Mouse (Mus musculus) macrophage (primary cell): ENCODE data around the gene Prdm16. TPM values are rescaled to one million over a fixed set of nuclear protein-coding genes. Genes with fewer than 3 reads are reported as not detected.

Experiments
- H3K27ac ChIP-seq: fragments of 350-480 bp; formaldehyde crosslinking; 2 replicates; pipeline ENCODE4 v1.9.0; 2021
- H3K36me3 ChIP-seq: fragments of 350-480 bp; formaldehyde crosslinking; 2 replicates; pipeline ENCODE4 v1.9.0; 2021; ENCODE audit errors: inconsistent target
- H3K4me3 ChIP-seq: fragments of 350-480 bp; formaldehyde crosslinking; 2 replicates; pipeline ENCODE4 v1.9.0; 2021; ENCODE audit errors: inconsistent target
- H3K79me2 ChIP-seq: fragments of 350-480 bp; formaldehyde crosslinking; 2 replicates; pipeline ENCODE4 v1.9.0; 2021; ENCODE audit errors: inconsistent target
- WGBS: methylation state at CpG from one replicate; pipeline ENCODE4 v1.1.7; 2026; ENCODE audit warnings: inconsistent platforms; ENCODE audit not compliant: missing documents; 5-methylcytosine and 5-hydroxymethylcytosine counted together
- polyA plus RNA-seq: library from polyadenylated mRNA; stranded (reverse); fragments of 250-400 nt; gene quantifications from 3 replicates; pipeline ENCODE4 v1.2.4, GENCODE M21; 2018; ENCODE audit warnings: inconsistent platforms

Prdm16 gene
- polyA plus RNA-seq, 1 experiment from 2014 or later = 1.6 TPM

DNA sequence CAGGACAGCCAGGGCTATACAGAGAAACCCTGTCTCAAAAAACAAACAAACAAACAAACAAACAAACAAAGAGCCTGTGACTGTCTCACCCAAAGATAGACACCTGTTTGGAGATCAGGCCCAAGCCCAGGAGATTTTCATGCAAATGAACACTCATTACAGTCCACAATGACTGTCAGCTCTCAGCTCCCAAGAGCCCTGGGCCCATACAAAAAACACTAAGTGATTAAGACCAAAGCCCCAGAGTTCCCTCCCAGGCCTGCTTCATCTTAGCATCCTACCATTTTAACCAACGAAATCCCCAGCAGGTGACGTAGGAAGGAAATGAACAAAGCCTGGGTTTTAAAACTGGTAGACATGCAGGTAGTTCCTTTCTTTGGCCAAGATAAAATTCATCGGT lies 275.8 kb downstream of the Prdm16 start:
- no peak overlapping the region for H3K4me3 ChIP-seq
- WGBS = 86% methylated on average over 3 of the region's 3 CpGs
- H3K36me3 ChIP-seq = no peaks in the 10 kb centered on the region
- H3K79me2 ChIP-seq = no peaks in the 10 kb centered on the region
- no peak overlapping the region for H3K27ac ChIP-seq

DNA sequence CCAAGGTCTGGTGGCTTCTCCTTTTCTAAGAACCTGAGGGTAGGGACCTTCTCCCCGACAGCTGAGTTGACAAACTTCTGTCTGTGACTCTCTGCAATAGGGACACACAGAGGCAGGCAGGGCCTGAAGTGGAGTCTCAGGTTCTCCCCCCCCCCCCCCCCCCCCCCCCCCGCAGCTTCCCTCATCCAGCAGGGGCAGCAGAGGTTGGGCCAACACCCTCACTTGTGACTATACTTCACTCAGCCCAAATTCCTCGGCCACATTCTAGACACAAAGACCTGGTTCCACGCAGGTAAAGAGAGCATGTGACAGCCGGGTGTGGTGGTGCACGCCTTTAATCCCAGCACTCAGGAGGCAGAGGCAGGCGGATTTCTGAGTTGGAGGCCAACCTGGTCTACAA lies 276.2 kb downstream of the Prdm16 start:
- no peaks in the 10 kb centered on the region for H3K79me2 ChIP-seq
- no peak overlapping the region for H3K4me3 ChIP-seq
- H3K27ac ChIP-seq = no peak overlapping the region
- H3K36me3 ChIP-seq = no peaks in the 10 kb centered on the region
- 87% methylated on average over 5 of the region's 7 CpGs for WGBS

DNA sequence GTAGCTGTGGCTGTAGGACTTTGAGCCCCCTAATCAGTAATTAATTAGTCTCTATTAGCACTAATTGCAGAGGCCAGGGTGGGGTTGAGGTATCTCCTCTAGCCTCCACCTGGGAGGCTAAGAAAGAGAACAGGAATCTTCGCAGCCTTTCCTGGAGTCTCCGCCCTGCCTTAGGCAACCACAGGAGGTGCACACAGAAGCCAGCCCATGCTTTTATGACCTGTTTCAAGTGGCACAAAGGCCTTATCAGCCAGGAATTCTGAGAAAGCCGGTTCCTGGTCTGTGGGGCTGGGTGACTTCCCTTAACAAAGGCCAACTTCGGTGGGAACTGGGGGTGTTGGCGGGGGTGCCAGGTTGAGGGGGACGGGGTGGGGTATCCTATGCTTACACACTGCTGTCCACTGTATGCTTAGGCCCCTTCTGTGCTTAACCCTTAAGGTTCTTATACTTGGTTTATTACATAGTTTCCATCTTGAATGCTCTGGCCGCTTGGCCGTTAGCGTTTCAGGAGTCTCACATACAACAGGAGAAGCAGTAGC lies 276.8 kb downstream of the Prdm16 start:
- no peak overlapping the region for H3K27ac ChIP-seq
- H3K4me3 ChIP-seq = no peak overlapping the region
- 95% methylated on average over 8 of the region's 9 CpGs for WGBS
- H3K36me3 ChIP-seq = no peaks in the 10 kb centered on the region
- H3K79me2 ChIP-seq = no peaks in the 10 kb centered on the region

DNA sequence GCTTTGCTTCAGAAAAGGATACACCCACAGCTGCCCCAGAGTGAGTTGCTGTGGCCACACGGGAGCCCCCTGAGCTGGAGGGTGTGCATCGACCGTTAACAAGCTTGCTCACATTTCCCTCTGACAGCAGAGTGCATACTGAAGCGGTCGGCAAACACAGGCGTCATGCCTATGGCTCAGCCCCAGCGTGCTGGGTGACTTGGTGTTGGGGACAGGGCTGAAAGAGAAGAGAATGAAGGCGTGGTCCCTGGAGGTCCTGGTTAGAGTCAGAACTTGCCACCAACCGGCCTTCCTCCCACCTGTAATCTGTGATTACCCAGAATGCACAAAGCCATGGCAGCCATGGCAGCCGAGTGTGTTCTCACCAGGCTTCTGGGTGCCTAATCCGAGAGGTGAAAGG lies 277.9 kb downstream of the Prdm16 start:
- Histone ChIP-seq H3K4me3 (no peak overlapping the region), H3K27ac (no peak overlapping the region), H3K79me2 (no peaks in the 10 kb centered on the region), H3K36me3 (no peaks in the 10 kb centered on the region)
- 94% methylated on average over 11 of the region's 11 CpGs for WGBS

DNA sequence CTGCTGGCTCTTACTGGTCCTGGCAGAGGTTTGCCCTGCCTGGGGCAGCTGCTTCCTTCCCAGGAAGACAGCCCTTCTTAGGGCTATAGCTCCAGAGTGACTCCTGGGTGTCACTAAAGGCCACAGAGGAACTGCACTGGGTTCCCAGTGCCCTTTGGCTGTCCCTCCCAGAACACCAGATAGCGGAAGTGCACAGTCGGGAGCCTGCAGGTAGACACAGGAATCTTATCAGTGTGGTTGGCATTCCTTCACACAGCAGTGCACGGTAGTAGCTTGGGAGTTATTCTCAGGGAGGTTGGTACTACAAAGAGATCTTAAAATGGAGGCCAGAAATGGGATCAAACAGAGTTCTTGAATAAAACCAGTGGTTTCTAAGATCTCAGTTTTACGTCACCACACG lies 278.3 kb downstream of the Prdm16 start:
- Histone ChIP-seq H3K36me3 (no peaks in the 10 kb centered on the region), H3K4me3 (no peak overlapping the region), H3K79me2 (no peaks in the 10 kb centered on the region), H3K27ac (no peak overlapping the region)
- WGBS = 90% methylated on average over 5 of the region's 5 CpGs

DNA sequence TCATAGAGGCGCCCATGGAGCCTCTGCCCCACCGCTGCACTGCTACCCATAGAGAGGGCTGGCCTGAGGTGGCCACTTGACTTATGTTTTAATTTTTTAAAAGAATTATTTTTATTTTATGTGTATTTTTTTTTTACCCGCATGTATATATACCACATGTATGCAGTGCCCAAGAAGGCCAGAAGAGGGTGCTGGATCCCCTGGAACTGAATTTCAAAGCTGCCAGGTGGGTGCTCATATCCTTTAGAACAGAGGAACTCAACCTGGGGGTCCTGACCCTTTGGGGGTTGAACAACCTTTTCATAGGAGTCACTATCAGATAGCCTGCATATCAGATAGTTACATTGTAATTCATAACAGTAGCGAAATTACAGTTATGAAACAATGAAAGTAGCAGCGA lies 281.3 kb downstream of the Prdm16 start:
- Histone ChIP-seq H3K36me3 (no peaks in the 10 kb centered on the region), H3K27ac (no peak overlapping the region), H3K79me2 (no peaks in the 10 kb centered on the region), H3K4me3 (no peak overlapping the region)
- 90% methylated on average over 5 of the region's 5 CpGs for WGBS

DNA sequence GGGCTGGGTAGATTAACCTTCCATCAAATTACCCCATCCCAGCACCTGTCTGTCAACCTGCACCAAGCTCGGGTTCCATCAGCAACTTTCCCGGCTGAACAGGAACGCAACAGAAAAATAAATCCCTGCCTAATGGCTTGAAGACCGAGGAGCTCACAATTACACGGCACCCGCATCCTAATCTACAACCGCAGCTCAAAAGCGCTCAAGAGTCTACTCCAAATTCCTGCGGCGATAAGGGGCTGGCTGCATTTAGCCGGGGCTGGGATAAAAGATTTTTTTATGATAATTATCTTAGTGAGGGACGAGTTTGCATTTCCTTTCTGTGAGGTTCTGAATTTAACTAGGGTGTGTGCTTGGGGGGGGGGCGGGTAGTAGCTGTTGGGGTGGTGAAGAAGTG lies 284.4 kb downstream of the Prdm16 start:
- H3K79me2 ChIP-seq = no peaks in the 10 kb centered on the region
- H3K27ac ChIP-seq = no peak overlapping the region
- H3K4me3 ChIP-seq = no peak overlapping the region
- WGBS = 94% methylated on average over 13 of the region's 13 CpGs
- no peaks in the 10 kb centered on the region for H3K36me3 ChIP-seq

DNA sequence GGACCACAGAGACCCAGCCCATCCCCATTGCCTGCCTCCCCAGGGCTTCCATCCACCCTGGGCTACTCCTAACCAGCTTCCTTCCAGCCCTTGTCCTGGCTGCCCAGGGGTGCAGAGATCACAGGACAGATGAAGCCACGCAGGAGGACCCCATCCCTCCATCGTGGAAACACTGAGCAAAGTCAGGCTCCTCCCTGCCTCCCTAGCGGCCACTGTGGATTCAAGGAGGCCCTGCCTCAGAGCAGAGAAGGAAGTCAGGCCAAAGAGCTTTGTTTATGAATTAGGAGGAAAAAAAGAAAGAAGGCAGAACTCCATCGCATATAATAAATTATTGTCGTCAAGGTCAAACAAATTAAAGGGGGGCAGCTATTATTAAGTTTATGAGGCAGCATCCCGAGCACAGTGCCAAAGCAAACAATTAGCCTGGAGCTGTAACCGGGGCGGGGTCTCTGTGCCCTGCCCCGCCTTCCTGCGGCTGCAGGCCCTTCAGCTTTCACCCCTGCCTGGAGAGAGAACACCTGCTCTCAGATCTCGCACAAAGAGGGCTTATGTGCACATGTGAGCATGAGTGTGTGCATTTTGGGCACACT lies 288.4 kb downstream of the Prdm16 start:
- 87% methylated on average over 10 of the region's 11 CpGs for WGBS
- Histone ChIP-seq H3K36me3 (no peaks in the 10 kb centered on the region), H3K79me2 (no peaks in the 10 kb centered on the region), H3K4me3 (no peak overlapping the region), H3K27ac (no peak overlapping the region)

DNA sequence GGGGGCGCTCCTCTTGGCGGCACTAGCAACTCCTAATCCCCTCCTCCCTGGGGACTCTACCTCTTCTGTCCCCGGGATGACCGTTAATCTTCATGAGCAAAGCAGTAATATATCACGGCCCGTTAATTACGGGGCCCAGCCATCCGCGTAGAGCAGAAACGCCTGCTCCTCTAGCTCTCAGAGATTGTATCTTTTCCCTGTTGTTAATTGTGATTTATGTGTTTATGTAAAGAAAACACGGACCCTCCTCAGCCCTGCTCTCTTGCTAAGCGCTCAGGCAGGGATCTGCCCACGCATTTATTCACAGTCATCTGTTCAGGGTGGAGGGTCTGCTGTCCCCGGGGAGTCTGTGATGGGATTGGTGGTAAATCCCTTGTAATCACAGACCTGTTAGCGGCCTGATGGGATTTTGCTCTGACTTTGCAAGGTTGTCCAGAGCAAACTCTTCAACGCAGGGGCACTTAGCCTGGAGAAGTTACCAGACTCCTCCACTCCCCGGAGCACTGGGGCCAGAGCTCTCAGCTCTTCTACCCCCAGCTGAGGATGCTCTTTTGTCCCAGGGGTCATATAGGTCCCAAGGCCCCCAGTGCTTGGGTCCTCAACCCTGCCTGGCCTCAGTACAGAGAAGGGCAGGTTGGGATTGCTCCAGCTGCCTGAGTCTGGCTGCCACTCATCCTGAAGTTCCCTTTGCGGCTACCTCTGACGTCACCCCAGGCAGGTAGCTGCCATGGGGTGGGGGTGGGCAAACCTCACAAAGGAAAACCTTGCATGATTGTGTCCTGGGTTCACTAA lies 289.7 kb downstream of the Prdm16 start:
- Histone ChIP-seq H3K27ac (no peak overlapping the region), H3K36me3 (no peaks in the 10 kb centered on the region)
- WGBS = 91% methylated on average over 19 of the region's 19 CpGs

DNA sequence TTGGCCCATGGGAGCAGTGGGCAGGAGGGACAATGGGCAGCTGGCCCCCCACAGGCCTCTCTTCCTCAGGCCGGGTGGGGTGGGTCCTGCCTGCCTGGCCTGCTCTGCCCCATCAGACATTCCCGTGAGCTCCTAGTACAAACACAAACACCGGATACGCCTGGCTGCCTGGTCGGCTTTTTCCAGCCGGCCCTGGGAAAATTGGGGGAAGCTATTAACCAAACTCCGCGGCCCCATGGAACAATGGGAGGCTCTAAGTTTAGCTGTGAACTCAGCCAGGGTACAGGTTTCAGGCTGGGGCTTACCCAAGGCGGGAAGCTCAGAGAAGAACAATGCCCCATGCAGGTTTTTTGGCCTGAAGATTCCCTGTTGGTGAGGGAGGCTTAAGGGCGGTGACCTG lies 300.0 kb downstream of the Prdm16 start:
- 92% methylated on average over 10 of the region's 10 CpGs for WGBS
- H3K79me2 ChIP-seq = no peaks in the 10 kb centered on the region
- no peak overlapping the region for H3K27ac ChIP-seq
- no peak overlapping the region for H3K4me3 ChIP-seq
- H3K36me3 ChIP-seq = no peaks in the 10 kb centered on the region

More for the DNA sequence above, 289.7 kb downstream of the Prdm16 start:
- Histone ChIP-seq H3K4me3 (no peak overlapping the region), H3K79me2 (no peaks in the 10 kb centered on the region)

DNA sequence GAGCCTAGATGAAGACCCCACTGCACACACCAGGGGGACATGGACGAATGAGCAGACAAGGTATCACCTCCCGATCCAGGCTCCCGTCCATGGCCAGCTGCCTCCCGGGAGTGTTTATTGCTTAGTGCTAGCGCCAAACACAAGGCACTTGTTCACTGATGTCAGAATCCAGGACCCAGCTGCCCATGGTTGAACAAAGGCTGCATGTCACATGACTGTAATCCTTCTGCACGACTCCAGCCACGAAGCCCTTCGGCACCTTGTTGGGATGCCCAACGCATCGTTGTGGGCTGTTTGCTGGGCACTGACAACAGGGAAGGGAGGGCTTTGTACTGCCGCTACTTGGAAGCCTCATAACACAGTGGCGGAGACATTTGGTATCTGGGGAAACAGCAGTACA lies 300.9 kb downstream of the Prdm16 start, which contains the start of gene B230104I21Rik:
Gene B230104I21Rik (plus strand): TSS at position 367 of the 400 bp plus-strand sequence.
- Histone ChIP-seq H3K79me2 (no peaks in the 10 kb centered on the region), H3K4me3 (no peak within 1 kb of the TSS), H3K27ac (no peak within 1 kb of the TSS), H3K36me3 (no peaks in the 10 kb centered on the region)
- WGBS = 96% methylated on average over 11 of the region's 12 CpGs

DNA sequence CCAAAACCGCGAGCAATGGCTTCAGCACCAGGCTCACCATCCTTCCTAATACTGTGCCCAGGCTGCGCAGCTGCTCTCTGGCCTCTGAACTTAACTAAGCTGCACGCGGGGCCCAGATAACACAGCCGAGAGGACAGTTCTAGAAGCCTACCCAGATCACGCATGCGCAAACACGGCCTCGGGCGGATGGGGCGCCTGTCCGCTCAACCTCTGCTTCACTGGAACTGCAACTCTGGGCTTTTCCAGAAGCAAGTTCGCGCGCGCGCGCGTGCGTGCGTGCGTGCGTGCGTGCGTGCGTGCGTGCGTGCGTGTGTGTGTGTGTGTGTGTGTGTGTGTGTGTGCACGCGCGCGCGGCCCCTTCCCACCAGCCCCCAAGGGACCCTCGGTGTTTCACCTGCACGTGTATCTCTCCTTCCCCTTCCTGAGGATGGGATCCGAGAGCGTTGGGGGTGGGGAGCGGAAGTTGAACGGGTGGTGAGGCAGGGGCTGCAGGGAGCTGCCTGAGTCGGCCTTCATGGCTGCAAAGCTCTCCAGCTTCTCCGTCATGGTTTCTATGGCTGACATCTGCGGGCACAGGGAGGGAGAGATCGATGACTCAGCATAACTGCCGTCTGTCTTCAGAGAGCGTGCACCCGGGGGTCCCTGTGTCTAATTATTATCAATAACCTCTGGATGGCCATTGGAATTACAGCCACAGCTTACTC lies 301.8 kb downstream of the Prdm16 start:
- H3K27ac ChIP-seq = no peak overlapping the region
- WGBS = 84% methylated on average over 47 of the region's 48 CpGs
- no peaks in the 10 kb centered on the region for H3K79me2 ChIP-seq
- H3K36me3 ChIP-seq = no peaks in the 10 kb centered on the region
- no peak overlapping the region; the same call in 1 of the 2 replicates for H3K4me3 ChIP-seq

DNA sequence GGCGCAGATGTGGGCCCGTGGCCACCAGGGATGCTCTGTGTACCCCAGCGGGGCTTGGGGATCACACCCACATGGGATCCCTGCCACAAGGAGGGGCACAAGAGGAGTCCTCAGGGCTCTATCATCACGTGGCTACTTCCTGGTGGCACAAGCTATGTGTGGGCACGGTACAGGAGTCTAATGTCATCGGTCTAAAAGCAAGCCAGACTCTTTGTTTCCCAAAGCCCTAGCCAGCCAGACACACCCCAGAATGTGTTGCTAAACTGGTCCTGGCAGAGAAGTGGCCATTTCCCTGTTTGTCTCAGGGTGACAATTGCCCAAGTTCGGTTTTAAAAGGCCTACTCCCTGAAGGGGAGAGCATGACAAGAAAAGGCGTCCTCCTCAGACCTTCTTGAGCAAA lies 303.4 kb downstream of the Prdm16 start:
- WGBS = 73% methylated on average over 8 of the region's 8 CpGs
- H3K79me2 ChIP-seq = no peaks in the 10 kb centered on the region

DNA sequence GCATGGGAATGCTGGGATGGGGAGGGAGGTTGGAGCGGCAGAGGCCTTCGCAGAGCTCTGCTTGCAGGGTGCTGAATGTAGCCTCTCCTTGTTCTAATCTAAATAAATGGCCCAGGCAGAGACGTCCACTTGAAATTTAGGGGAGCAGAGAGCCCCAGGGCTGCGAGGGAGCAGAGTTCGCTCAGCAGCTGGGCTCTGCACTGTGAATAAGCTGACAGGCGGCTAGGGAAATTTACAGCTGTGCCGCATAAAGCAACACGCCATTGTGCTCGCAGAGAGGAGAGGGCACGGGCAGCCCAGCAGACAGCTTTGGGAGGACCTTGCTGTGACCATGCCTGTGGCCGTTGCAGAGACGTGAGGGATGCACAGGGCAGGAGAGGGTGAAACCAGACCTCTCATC lies 305.4 kb downstream of the Prdm16 start:
- Histone ChIP-seq H3K79me2 (no peaks in the 10 kb centered on the region), H3K27ac (no peak overlapping the region), H3K4me3 (no peak overlapping the region), H3K36me3 (no peaks in the 10 kb centered on the region)
- WGBS = 96% methylated on average over 12 of the region's 12 CpGs

More for the DNA sequence above, 303.4 kb downstream of the Prdm16 start:
- H3K36me3 ChIP-seq = no peaks in the 10 kb centered on the region
- no peak overlapping the region for H3K27ac ChIP-seq
- H3K4me3 ChIP-seq = no peak overlapping the region

DNA sequence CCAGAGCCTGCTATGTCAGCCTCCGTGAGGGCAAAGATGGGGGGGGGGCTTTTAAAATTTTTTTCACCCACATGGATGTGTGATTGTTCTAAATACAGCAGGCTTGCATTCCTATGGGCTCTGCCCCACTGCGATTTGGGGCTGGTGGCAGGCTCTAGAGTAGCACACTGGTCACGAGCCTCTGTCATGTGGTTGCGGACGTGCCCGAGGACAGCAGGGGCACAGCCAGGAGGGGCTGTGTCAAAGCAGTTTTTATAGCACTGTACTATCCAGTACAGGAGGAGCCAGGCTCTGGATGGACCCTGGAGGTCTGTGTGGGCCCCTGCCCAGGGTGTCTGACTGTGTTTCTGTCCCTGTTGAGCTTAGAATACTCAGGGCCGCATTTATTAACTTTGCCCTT lies 306.7 kb downstream of the Prdm16 start:
- Histone ChIP-seq H3K27ac (no peak overlapping the region), H3K79me2 (no peaks in the 10 kb centered on the region), H3K36me3 (no peaks in the 10 kb centered on the region), H3K4me3 (no peak overlapping the region)
- WGBS = 99% methylated on average over 7 of the region's 7 CpGs
